Mouse (Mus musculus) neural tube, embryonic 11.5 days (tissue): ENCODE measurements around the gene Gm29866. TPM values are rescaled to one million over a fixed set of nuclear protein-coding genes. Genes with fewer than 3 reads are reported as not detected.
"Not testable (repeated sequence)": the region's sequence is repeated elsewhere in the genome, so short reads cannot be mapped to it uniquely, and the experiment has no call there.

ENCODE experiments used
- ATAC-seq: fragments of 200-750 bp; cut with Nextera tagmentation; 2 replicates; pipeline ENCODE4 v1.8.0; 2017; ENCODE audit warnings: moderate number of reproducible peaks, mild to moderate bottlenecking, moderate TSS enrichment, moderate library complexity; ENCODE audit not compliant: insufficient read depth, low FRiP score, low TSS enrichment
- DNase-seq: peaks from one replicate; pipeline ENCODE4 v3.0.0-alpha.2; 2015; ENCODE audit warnings: low spot score
- H3K27ac ChIP-seq: fragments of 300-500 bp; sonication (generic); 2 replicates; pipeline ENCODE4 v1.5.1; 2014; ENCODE audit warnings: low read depth, mild to moderate bottlenecking, low read length
- H3K27me3 ChIP-seq: fragments of 300-500 bp; sonication (generic); 2 replicates; pipeline ENCODE4 v1.6.1; 2014; ENCODE audit warnings: mild to moderate bottlenecking, low read length, mixed read lengths; ENCODE audit not compliant: control insufficient read depth, insufficient read depth
- H3K36me3 ChIP-seq: fragments of 300-500 bp; sonication (generic); 2 replicates; pipeline ENCODE4 v1.6.1; 2014; ENCODE audit warnings: mild to moderate bottlenecking, low read length, moderate library complexity, mixed read lengths; ENCODE audit not compliant: control insufficient read depth, insufficient read depth
- H3K4me1 ChIP-seq: fragments of 300-500 bp; sonication (generic); 2 replicates; pipeline ENCODE4 v1.6.1; 2014; ENCODE audit warnings: low read length, mixed read lengths; ENCODE audit not compliant: control insufficient read depth, insufficient read depth
- H3K4me2 ChIP-seq: fragments of 300-500 bp; sonication (generic); 2 replicates; pipeline ENCODE4 v1.6.1; 2014; ENCODE audit warnings: low read depth, mild to moderate bottlenecking, moderate library complexity
- H3K4me3 ChIP-seq: fragments of 300-500 bp; sonication (generic); 2 replicates; pipeline ENCODE4 v1.5.1; 2014; ENCODE audit warnings: low read depth, low read length
- H3K9ac ChIP-seq: fragments of 300-500 bp; sonication (generic); 2 replicates; pipeline ENCODE4 v1.6.1; 2014; ENCODE audit warnings: mild to moderate bottlenecking, low read length
- H3K9me3 ChIP-seq: fragments of 300-500 bp; sonication (generic); 2 replicates; pipeline ENCODE4 v1.6.1; 2016; ENCODE audit warnings: low read length; ENCODE audit not compliant: control insufficient read depth
- WGBS: fragments of 180-500 bp; shearing (Covaris S2); extraction: QIAGEN DNeasy Blood & Tissue Kit; methylation state at CpG from one replicate; pipeline ENCODE4 v1.1.7; 2014; 5-methylcytosine and 5-hydroxymethylcytosine counted together
- polyA plus RNA-seq: library from polyadenylated mRNA; unstranded; fragments of >200 nt; fragmentation: Nextera tagmentation; extraction: Ambion mirVana; gene quantifications from 2 replicates; pipeline ENCODE4 v1.2.1, GENCODE M21; 2014

Gm29866 gene
- not detected in 2 replicates for polyA plus RNA-seq

GRCm38 (mm10) chrY:20993557-20993956 lies at the start of gene Gm29866:
TSS of gene Gm29866 (minus strand) at chrY:20993657.
- ATAC-seq = not testable (repeated sequence)
- no CpG with 5 or more reads among the region's 6 CpGs for WGBS

More at GRCm38 (mm10) chrY:20993557-20993956, at the start of gene Gm29866:
- DNase-seq, H3K4me2 ChIP-seq, H3K4me3 ChIP-seq, H3K4me1 ChIP-seq, H3K9ac ChIP-seq, H3K9me3 ChIP-seq, H3K27me3 ChIP-seq, H3K36me3 ChIP-seq, H3K27ac ChIP-seq: not testable (repeated sequence)

Other genes starting within 250 kb of the Gm29866 start
- not detected in 2 replicates for gene Gm20909, start 170.9 kb upstream of the Gm29866 start, polyA plus RNA-seq
- not detected in 2 replicates for gene Gm20865, start 247.9 kb upstream of the Gm29866 start, polyA plus RNA-seq